Mouse (Mus musculus): ENCODE data around the gene Rhoh.

The Rhoh gene

DNA sequence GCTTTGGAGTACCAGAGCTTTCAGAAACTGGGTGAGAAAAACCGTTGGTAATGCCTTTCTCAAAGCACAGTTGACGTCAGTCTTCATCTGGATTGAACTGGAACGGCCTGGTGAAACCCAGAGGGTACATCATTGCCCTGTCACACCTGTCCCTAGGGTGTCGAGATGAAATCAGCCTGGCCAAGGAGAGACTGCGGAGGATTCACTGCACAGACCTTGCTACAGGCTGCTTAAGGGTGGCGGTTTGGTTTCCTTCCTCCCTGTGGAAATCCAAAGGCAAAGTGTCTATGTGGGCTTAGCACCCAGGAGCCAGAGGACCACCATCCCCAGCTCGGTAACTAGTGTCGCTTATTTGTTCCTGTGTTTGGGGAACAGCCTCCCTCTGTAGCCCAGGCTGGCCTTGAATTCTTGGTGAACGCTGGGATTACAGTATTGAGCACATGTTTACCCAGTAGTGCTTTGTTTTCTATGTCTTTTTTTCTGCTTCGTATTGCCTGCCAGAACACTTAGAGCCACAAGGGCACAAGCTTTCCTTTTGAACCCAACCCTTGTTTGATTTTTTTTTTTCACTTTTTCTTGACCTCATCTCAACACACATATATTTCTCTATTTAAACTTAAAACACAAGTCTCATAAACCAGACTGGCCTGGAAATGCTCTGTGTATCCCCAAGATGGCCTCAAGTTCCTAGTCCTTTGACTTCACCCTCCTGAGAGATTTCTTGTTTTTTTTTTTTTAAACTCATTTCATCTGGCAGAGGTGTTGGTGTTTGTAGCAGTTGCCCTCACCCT, at the start of gene Rhoh:
Rhoh (plus strand) TSS at position 60 of the 791 bp plus-strand sequence.
- DNase-seq (ENCODE audit: low read depth, low spot score): peak; percentile 48

DNA sequence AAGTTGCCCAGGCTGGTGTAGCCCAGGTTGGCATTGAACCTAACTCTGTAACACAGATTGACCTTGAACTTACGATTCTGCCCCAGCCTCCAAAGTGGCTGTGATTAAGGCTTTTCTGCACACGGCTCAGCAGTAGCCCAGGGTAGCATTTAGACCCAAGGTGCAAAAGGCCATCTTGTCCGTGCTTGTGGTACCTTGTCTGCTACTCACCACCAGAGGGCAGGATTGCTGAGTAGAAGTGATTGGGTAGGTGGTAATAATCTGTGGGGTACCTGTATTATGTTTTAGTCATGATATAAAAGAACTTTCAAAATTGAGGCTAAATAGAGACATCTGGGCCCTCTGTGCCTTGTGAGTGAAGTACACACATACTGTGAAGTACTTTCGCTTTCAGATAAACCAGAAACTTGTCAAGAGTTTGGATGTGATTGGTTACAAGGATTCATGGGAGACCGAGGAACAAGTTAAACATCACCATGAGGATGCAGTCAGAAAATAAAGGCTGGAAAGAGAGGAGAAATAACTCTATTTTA, 37.3 kb upstream of the Rhoh start:
- peak; percentile 63 for DNase-seq (ENCODE audit: low read depth, low spot score)

DNA sequence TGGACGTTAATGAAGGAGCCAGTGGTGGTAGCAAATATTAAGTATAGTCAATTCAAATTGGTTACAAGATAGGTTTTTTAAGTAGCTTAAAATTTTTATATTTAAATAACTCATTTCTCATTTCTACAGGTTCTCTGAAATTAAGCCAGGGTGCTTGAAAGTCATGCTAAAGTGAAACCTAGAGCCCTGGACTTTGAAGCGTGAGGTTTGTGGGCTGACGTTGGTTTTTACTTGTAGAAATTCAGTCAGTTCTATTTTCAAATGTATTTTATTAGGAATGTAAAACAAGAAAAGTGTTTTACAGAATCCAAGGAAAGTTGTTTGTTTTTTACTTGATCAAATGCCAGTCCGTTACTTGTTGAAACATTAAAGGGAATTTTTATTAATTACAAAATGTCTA, 34.5 kb upstream of the Rhoh start:
- no peak for DNase-seq (ENCODE audit: low read depth, low spot score)

DNA sequence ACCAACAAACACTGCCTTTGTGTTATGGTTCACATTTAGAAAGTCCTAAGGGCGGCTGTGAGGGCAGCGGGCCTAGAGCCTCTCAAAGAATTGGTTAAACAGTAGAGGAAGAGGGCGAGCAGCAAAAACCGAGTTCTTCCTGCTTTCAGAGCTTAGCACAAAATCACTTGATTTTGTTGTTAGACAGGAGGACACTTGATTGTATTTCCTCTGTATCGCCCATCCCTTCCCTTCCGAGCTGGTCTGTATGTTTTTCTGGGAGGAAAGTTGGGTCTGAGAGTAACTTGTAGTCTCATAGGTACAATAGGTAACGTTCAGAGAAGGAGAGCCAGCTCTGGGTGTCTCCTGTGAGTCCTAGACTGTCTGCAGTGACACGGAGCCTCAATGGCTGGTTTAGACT, 33.9 kb upstream of the Rhoh start:
- no peak for DNase-seq (ENCODE audit: low read depth, low spot score)

DNA sequence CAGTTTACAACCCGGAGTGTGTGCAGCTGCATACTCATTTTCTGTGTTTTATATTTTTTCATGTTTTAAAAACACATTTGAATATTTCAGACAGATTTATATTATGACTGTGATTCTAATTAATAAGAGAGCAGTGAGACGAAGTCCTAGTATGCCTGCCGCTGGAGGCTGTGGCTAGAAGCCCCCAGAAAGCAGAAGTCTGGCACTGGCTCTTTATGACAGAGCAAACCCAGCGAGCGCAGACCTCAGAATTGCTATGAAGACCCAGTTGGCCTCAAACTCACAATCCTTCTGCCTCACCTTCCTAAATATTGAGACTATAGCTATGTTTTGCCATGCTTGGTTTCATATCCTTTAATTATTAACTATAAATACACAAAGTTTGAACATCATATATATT, 32.8 kb upstream of the Rhoh start:
- no peak for DNase-seq (ENCODE audit: low read depth, low spot score)

DNA sequence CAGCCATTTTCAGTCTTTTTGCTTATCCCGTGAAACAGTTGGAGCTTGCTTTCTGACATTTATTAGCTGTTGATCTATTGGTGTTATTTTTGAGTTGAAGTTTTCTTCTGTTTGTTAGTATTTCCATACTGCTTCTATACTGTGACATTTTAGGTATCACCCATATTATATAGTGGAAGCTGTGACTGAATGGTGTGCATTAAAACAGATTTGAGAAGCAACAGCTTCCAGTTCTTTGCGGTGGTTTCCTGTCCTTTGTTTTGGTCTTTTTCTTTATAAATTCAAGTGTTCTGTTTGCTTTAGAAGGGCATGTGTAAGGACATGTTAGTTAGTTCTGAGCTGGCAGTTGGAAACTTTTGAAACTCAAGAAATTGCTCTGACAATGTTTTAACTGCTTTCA, 32.0 kb upstream of the Rhoh start:
- no peak for DNase-seq (ENCODE audit: low read depth, low spot score)

DNA sequence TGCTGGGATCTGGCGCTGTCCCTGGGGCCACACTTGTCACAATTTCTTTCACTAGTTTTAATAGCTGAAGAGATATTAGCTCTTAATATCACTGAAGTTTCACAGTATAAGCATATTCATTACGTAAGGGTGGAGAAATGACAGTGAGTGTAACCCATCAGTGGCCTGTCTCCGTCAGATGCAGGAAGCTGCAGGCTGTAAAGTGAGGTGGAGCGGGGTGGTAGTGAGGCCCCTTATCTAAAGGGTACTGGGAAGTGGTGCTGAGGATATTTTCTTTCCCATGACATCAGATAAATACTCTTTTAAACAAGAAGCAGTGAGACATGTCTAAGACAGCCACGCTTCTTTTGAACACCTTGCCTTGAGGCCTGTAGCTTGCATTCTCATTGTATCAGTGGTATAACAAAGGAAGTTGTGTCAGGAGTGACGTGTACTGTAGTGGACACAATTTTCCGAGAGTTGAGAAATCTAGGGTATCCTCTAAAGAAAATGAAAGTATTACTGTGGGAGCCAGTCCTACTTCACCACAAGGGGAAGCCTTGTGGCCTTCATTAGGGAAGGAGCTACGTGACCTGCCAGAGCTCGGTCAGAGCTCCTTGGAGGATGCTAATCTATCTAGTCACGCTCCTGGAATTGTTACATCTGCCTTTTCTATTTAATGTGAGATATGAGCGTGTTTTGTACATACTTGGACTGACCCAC, 28.9 kb upstream of the Rhoh start:
- DNase-seq (ENCODE audit: low read depth, low spot score): no peak

DNA sequence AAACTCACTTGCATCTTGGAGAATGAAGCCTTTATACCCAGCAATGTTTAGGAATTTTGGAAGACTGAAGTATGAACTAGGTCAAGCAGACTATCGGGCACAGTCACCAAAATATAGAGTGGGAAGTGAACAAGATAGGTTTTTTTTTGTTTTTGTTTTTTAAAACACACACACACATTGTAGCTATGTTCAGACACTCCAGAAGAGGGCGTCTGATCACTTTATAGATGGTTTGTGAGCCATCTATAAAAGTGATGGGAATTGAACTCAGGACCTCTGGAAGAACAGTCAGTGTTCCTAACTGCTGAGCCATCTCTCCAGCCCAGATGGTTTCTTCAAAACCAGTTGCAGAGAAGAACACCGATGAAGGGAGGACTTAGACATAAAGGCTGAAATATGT, 27.9 kb upstream of the Rhoh start:
- peak; percentile 25 for DNase-seq (ENCODE audit: low read depth, low spot score)

DNA sequence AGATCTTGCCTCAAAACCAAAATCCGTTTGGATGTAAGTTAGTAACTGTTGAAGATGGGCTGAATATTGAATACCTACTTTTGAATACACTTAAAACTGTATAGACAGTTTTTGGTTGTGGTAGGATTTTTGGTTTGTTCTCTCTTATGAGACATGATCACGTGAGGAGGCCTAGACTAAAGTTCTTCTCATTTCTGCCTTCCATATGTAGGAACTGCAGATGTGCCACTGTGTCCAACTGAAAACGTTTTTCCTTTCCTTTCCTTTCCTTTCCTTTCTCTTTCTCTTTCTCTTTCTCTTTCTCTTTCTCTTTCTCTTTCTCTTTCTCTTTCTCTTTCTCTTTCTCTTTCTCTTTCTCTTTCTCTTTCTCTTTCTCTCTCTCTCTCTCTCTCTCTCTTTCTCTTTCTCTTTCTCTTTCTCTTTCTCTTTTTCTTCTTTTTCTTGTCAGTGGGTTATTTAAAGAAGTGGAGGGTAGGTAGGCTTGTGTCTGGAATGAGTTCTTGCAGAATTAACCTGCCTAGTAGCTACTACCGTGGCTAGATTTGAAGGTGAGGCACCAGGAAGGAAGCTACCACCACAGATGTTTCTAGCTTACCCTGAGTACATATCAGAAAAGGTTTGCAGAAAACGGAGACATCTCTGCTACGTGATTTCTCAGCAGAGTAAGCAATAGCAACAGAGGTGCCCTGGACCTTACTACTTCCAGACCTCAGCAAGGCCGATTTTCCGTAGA, 27.1 kb upstream of the Rhoh start:
- no peak for DNase-seq (ENCODE audit: low read depth, low spot score)

DNA sequence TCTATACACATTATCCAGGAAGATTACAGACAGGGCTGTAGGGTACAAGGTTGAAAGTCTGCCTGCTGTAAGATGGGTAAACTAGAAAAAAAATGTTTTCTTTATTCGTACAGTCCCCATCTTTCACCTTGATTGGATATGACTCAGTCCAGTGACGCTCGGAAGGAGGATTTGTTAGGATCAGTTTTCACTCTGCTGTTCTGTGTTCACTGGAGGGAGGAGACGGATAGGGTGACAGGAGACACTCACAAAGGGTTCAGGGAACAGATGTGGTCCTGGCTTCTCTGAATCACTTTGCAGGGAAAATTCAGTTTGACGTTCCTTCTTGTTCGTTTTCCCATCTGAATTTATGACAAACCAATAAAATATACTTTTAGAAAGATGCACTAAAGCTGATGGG, 23.0 kb upstream of the Rhoh start:
- no peak for DNase-seq (ENCODE audit: low read depth, low spot score)

DNA sequence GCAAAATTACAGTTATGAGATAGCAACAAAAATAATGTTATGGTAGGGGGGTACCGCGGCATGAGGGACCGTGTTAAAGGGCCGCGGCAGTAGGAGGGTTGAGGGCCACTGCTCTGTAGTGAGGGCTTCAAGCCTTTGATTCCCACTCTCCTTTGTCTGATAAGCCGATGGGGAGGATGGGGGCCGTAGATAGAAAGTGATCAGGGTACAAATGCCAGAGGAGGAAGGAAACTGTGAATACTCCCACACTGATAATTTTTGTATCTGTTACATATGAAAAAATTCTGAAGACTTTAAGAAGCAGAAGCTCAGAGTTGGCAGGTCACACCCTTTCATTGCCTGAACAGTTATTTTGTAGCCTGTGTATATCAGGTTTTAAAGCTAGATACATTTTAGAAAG, 18.1 kb upstream of the Rhoh start:
- DNase-seq (ENCODE audit: low read depth, low spot score): no peak

DNA sequence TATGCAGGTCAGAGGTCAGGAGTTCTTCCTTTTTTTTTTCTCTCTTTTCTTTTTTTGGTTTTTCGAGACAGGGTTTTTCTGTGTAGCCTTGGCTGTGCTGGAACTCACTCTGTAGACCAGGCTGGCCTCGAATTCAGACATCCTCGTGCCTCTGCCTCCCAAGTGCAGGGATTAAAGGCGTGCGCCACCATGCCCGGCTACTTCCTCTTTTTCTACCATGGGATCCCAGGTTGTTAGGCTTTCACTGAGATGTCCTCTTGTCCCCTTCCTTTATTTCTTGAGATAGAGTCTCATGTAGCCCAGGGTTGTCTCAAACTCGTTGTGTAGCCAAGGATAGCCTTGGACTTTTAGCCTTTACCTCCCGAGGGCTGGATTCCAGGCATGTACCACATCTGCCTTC, 14.5 kb upstream of the Rhoh start:
- DNase-seq (ENCODE audit: low read depth, low spot score): no peak

DNA sequence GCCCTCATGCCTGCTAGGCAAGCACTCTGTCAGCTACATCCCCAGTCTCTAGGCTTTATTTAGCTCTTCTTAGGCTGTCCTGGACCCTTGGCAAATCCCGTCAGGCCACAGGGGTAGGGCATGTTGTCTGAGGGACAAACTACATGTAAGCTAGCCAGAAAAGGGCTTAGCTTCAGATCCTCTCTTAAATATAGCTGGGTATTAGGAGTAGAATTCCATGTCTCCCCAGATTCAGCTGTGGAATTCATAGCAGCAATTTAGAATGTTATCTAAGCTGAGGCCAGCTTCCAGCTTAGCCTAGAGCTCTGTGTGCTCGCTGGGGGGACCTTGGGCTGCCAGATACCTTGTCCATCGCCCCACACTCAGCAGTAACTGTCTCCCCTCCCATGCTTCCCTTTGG, 14.1 kb upstream of the Rhoh start:
- DNase-seq (ENCODE audit: low read depth, low spot score): no peak

DNA sequence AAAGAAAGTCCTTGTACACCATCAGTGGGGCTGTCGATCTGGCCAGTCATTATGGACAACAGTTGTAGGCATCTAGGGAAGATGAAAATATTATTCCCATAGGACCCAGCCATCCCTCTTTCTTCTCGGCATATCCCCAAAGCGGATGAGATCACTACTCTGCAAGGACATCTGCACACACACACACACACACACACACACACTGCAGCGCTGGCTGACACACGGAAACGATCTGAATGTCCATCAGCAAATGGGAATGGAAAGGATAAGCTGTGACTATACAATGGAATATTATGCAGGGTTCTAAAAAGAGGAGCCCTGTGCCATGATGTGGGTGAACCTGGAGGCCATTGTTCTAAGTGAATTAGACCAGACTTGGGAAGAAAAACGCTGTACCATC, 13.4 kb upstream of the Rhoh start:
- DNase-seq (ENCODE audit: low read depth, low spot score): no peak

DNA sequence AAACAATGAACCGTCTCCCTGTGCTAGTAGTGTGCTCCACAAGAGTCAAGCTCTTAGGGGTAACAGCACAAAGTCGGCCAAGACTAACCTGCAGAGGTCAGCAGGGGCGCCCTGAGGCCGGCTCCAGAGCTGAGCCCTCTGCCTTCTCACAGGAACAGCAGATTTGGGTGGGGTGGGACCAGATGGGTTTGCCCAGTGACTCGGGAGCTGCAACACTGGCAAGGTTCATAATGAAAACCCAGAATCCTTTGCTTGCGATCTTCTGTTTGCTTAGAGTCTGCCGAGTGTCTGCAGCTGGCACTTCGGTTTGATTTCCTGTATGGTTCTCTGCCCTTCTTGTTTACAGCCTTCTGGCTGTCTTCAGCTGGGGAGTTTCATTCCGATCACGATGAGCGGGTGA, 10.2 kb upstream of the Rhoh start:
- peak; percentile 37 for DNase-seq (ENCODE audit: low read depth, low spot score)

DNA sequence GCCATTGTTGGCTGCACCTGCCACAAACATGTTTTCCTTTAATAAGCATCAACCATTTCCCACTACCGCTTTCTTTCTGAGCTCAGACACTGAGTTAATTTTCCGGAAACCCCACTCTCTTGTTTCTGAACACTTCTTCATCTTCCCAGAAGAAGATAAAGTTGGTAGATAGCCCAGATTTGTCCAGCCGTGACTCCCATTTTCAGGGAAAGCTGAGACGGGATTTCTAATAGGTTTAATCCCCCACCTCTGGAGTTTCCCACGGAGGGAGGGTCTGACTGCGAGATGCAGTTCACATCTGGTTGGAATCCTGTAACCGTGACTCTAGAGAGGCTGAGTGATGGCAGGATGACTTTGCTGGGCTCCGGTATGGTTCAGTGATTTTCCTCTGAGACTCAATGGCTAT, 6.2 kb upstream of the Rhoh start:
- no peak for DNase-seq (ENCODE audit: low read depth, low spot score)

DNA sequence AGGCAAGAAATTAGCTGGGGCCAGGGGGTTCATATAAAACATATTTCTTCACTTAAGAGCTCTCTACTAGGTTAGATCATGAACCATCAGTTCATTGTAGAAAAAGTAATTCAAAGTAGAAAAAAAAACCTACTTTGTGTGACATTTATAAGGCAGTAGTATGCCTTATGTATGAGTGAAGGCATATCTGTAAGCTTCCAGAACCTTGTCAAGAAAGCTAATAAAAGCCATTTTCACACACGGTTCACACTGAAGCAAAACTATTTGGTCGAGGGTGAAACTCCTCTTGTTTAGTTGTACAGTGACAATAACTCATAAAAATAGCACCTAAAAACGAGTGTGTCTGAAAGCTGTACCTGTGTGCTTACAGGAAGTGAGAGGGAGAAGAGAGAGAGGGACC, 5.4 kb upstream of the Rhoh start:
- no peak for DNase-seq (ENCODE audit: low read depth, low spot score)

DNA sequence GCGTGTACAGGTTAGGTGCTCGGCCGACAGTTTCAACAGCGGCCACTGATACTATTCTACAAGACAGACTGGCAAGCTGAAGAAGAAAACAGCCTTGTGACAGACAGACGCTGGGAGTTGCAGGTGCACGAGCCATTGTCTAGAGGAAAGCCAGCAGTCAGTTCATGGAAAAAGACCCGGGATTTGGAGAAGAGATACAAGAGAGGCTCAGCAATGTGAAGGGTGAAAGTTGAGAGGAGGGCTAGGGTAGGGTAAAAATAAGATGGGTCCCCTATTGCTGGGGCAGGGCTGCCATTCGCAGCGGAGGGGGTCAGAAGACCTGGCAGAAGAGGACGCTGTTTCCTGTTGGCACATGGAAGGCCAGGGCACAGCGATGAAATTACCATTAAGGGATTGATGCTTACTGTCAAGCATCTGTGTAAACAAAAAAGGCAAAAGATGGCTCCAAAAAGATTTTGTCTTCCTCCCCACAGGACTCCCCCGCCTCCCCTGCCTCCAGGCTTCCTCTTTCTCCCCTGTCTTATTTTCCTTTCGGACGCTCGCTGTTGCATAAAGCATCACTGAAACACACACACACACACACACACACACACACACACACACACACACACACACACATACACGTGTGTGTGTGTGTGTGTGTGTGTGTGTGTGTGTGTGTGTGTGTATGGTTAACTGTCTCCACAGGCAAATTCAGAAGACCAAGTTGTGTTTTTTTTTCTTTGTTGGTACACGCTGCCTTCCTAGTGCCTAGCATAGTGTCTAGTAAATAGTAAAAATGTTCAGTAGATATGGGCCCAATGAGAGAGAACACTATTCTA, 4.2 kb upstream of the Rhoh start:
- no peak for DNase-seq (ENCODE audit: low read depth, low spot score)

DNA sequence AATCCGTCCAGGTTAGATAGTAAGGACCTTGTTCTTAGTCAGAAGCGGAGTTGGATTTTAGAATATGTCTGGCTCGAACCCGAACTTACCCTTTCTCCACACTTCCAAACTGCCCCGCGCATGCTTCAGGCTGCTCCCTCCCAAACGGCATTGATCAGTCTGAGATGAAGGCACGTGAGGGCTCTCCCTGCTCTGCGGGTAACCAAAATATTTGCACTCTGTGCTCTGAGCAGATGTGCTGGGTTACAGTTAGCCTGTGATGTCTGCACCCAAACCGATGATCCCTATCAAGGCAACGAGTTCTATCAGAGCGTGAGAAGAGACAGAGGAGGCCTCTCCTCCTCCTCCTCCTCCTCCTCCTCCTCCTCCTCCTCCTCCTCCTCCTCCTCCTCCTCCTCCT, 3.1 kb upstream of the Rhoh start:
- no peak for DNase-seq (ENCODE audit: low read depth, low spot score)

DNA sequence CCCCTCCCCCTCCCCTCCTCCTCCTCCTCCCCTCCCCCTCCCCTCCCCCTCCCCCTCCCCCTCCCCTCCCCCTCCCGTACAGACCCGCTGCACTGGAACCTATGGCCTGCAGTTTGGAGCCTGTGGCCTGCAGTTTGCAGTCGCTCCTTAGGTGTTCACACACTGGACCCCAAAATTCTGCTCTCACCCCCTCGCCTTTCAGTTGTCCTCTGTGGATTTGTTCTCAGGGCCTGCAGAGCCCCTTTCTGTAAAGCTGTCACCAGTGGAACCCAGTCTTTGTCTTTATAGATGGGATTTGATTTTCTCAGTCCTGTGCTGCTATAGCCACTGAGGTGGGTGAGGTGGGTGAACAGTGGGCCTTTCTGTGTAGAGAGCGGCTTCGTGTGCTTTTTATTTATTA, 2.7 kb upstream of the Rhoh start:
- DNase-seq (ENCODE audit: low read depth, low spot score): no peak

DNA sequence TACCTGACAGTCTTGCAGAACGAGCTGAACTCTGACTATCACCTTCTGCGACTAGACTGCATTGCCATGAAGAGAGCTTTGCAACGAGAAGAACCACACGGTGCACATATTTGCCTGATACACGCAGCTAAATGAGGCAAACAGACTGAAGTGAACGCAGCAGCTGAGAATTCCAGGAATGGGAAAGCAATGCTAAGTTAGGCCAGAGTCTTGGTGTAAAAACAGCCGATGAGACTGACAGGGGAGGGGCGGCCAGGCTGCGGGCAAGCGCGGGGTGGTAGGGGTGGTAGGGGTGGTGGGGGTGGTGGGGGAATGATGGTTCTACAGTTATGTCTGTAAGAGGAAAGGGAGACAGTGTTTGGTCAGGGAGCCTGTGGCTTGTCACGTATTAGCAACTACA, 2.1 kb upstream of the Rhoh start:
- DNase-seq (ENCODE audit: low read depth, low spot score): no peak

DNA sequence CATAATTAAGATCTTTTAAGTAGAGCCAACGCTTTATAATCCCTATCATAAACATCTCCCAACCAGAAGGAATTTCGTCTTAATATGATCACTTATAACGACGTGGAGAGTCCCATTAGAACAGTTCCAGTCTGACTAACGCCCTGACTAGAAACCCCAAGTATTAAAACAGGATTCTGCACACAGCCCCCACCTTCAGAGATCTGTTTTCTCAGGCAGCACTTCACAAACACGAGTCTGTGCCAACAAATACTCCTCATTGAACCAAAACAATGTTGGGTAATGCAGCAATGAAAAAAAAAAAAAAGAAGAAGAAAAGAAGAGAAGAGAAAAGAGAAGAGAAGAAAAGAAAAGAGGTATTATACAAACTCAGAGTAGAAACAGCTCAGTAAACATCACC, 1.6 kb upstream of the Rhoh start:
- DNase-seq (ENCODE audit: low read depth, low spot score): no peak
